Mouse (Mus musculus): ENCODE measurements around the gene Eefsec. TPM values are rescaled to one million over a fixed set of nuclear protein-coding genes. Genes with fewer than 3 reads are reported as not detected.

The Eefsec gene
- polyA plus RNA-seq, 1 experiment = 15.8 TPM

DNA sequence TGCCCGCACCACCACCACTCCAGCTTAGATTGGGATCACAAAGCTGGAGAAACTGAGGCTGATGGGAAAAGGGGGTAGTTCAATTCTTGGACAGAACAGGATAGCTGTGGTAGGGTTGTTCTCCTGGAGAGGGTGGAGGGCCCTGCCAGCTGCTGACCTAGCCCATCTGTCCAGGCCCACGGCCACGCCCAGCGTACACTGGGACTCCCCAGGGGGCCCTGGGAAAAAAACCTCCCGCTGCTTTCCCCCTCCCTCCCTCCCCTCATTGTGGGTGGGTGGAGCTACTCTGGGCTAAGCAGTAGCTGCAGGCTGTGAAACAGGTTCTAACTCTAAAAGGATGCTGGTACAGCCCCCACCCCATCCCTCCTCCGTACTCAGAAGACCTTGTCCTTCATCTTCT, 230.5 kb downstream of the Eefsec start:
- Histone ChIP-seq H3K4me1 (ENCODE audit: control insufficient read depth, insufficient read depth, insufficient read length, low read length) (no peaks in the 10 kb centered on the region), H3K27me3 (ENCODE audit: control insufficient read depth, insufficient read depth, low read length) (no peaks in the 10 kb centered on the region), H3K4me3 (ENCODE audit: low read depth, low read length) (no peak overlapping the region), H3K27ac (ENCODE audit: insufficient read depth, low read depth, low read length) (no peak overlapping the region), H3K36me3 (ENCODE audit: control insufficient read depth, insufficient read depth, low read length) (no peaks in the 10 kb centered on the region)
- 44% methylated on average over 6 of the region's 6 CpGs for WGBS
- TF ChIP-seq POLR2A (IDR thresholded peaks at IDR 0.05; ENCODE audit: low read depth, low read length) (no peak), CTCF (IDR thresholded peaks at IDR 0.05; ENCODE audit: extremely low read depth, insufficient read length, insufficient replicate concordance, low read depth, low read length) (no peak)

DNA sequence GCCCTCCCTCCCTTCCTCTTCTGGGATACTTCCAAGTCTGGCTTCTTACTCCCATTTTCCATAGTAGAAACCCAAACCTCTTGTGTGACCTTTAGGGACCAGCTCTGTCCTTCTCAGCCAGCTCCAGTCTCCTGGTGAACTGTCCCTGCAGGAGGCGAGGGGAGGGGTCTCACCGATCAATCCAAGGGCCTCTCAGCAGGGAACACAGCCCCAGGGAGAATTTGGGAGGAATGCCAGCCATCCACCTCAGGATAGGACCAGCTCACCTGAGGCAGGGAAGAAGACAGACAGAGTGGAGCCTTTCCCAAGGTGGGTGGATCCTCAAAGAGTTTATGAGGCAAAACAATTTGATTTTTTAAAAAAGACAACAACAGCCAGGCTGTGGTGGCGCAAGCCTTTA, 236.2 kb downstream of the Eefsec start:
- H3K36me3 ChIP-seq (ENCODE audit: control insufficient read depth, insufficient read depth, low read length) = no peaks in the 10 kb centered on the region
- H3K27ac ChIP-seq (ENCODE audit: insufficient read depth, low read depth, low read length) = no peak overlapping the region
- TF ChIP-seq POLR2A (IDR thresholded peaks at IDR 0.05; ENCODE audit: low read depth, low read length) = no peak
- TF ChIP-seq CTCF (IDR thresholded peaks at IDR 0.05; ENCODE audit: extremely low read depth, insufficient read length, insufficient replicate concordance, low read depth, low read length) = no peak
- no peak overlapping the region for H3K4me3 ChIP-seq (ENCODE audit: low read depth, low read length)
- H3K27me3 ChIP-seq (ENCODE audit: control insufficient read depth, insufficient read depth, low read length) = peaks cover 5% of the 10 kb centered on the region
- WGBS = 61% methylated on average over 3 of the region's 3 CpGs
- H3K4me1 ChIP-seq (ENCODE audit: control insufficient read depth, insufficient read depth, insufficient read length, low read length) = no peaks in the 10 kb centered on the region; the same call in 1 of the 2 replicates

DNA sequence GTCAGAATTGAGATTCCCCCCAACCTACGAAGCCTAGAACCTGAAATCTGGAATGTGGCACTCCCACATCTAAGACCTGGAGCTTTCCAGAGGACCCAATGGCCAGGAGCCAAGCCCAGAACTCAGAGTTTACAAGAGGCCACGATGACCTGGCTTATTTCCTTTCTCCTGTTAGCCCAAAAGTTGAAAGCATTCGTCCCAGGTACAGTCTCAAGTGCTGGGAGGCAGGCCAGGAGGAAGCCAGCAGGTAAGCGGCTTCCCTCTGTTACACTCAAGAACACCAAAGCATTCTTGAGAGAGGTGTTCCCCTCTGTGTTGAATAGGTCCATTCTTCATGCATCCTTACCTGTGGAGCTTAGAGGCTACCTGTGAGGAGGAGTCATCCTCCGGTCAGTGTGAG, 236.9 kb downstream of the Eefsec start:
- Histone ChIP-seq H3K27ac (ENCODE audit: insufficient read depth, low read depth, low read length) (no peak overlapping the region), H3K27me3 (ENCODE audit: control insufficient read depth, insufficient read depth, low read length) (peaks cover 12% of the 10 kb centered on the region), H3K4me3 (ENCODE audit: low read depth, low read length) (no peak overlapping the region), H3K4me1 (ENCODE audit: control insufficient read depth, insufficient read depth, insufficient read length, low read length) (no peaks in the 10 kb centered on the region; the same call in 1 of the 2 replicates), H3K36me3 (ENCODE audit: control insufficient read depth, insufficient read depth, low read length) (no peaks in the 10 kb centered on the region)
- TF ChIP-seq CTCF (IDR thresholded peaks at IDR 0.05; ENCODE audit: extremely low read depth, insufficient read length, insufficient replicate concordance, low read depth, low read length) = no peak
- TF ChIP-seq POLR2A (IDR thresholded peaks at IDR 0.05; ENCODE audit: low read depth, low read length) = no peak
- WGBS = 68% methylated on average over 5 of the region's 5 CpGs

DNA sequence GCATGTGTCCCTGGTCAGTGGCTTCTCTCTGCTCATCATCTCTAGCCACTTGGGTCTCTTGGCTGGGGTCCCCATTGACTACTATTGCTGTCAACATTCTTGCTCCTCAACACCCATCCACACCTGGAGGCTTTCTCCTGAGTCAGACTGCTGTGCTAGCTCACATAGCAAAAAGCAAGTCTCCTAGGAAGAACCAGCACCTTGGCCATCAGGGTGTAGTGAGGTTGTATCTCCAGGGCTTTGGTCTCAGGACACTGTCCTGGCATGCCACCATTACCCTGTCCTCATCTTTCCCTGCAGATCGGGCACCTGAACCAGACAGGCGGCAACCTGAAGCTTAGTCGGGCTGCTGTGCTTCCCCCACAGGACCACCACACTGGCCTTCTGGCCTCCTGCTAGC, 238.0 kb downstream of the Eefsec start:
- 90% methylated on average over 3 of the region's 3 CpGs for WGBS
- Histone ChIP-seq H3K27ac (ENCODE audit: insufficient read depth, low read depth, low read length) (no peak overlapping the region), H3K27me3 (ENCODE audit: control insufficient read depth, insufficient read depth, low read length) (peaks cover 23% of the 10 kb centered on the region), H3K36me3 (ENCODE audit: control insufficient read depth, insufficient read depth, low read length) (no peaks in the 10 kb centered on the region), H3K4me3 (ENCODE audit: low read depth, low read length) (no peak overlapping the region), H3K4me1 (ENCODE audit: control insufficient read depth, insufficient read depth, insufficient read length, low read length) (no peaks in the 10 kb centered on the region; the same call in 1 of the 2 replicates)
- TF ChIP-seq POLR2A (IDR thresholded peaks at IDR 0.05; ENCODE audit: low read depth, low read length) (no peak), CTCF (IDR thresholded peaks at IDR 0.05; ENCODE audit: extremely low read depth, insufficient read length, insufficient replicate concordance, low read depth, low read length) (no peak)

DNA sequence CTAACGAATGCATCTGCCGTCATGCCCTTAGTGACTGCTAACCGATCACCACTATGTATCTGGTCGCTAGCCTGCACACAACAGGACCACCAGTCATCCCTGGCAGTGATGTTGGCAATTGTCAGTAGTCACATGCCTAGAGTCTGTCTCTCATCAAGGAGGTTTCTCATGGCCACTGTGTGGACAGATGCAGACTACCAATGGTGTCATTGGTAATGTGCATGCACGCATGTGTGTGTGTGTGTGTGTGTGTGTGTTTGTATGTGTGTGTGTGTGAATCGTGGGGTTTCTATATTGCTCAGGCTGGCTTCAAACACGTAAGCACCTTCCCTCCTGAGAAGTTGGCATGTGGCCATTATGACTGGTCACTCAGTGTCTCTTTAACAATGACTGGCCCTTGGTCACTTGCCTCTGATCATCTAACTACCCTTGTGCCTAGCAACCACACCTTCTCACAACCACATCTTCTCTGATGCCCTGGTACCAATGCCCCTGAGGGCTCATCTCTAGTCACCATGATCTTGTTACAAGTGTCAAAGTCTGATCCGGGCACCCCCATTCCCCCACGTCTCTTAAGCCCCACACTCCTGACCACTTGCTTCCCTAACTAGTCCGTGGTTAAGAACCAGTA, 238.8 kb downstream of the Eefsec start:
- no peaks in the 10 kb centered on the region; the same call in 1 of the 2 replicates for H3K4me1 ChIP-seq (ENCODE audit: control insufficient read depth, insufficient read depth, insufficient read length, low read length)
- peaks cover 31% of the 10 kb centered on the region for H3K27me3 ChIP-seq (ENCODE audit: control insufficient read depth, insufficient read depth, low read length)
- H3K4me3 ChIP-seq (ENCODE audit: low read depth, low read length) = no peak overlapping the region
- no peak overlapping the region for H3K27ac ChIP-seq (ENCODE audit: insufficient read depth, low read depth, low read length)
- H3K36me3 ChIP-seq (ENCODE audit: control insufficient read depth, insufficient read depth, low read length) = no peaks in the 10 kb centered on the region
- TF ChIP-seq CTCF (IDR thresholded peaks at IDR 0.05; ENCODE audit: extremely low read depth, insufficient read length, insufficient replicate concordance, low read depth, low read length) = no peak
- no peak for TF ChIP-seq POLR2A (IDR thresholded peaks at IDR 0.05; ENCODE audit: low read depth, low read length)
- WGBS = 87% methylated on average over 10 of the region's 10 CpGs

Other genes starting within 250 kb of the Eefsec start
- gene Dnajb8, start 224.3 kb downstream of the Eefsec start, polyA plus RNA-seq (2012; rRNA removed) = not detected in 2 replicates
- gene Ruvbl1, start 18.9 kb upstream of the Eefsec start, polyA plus RNA-seq (2012; rRNA removed) = 6.9 and 12.1 TPM in 2 replicates
- 194 and 310 TPM in 2 replicates for gene Sec61a1, start 72.4 kb upstream of the Eefsec start, polyA plus RNA-seq (2012; rRNA removed)
- gene Kbtbd12, start 191.4 kb upstream of the Eefsec start, polyA plus RNA-seq (2012; rRNA removed) = 0.05 and 0.06 TPM in 2 replicates

All from small intestine, adult 2 months (tissue).